Mouse (Mus musculus) brain, embryonic 14.5 days (tissue): ENCODE results near the gene Tram2.

Experiments used
- CTCF ChIP-seq: fragments of 200-500 bp; IDR thresholded peaks from 2 replicates; pipeline ENCODE4 v1.5.1; 2012; ENCODE audit warnings: inconsistent platforms, mild to moderate bottlenecking, moderate library complexity, borderline replicate concordance; ENCODE audit not compliant: insufficient read depth, insufficient read length; ENCODE audit errors: extremely low read depth
- POLR2A ChIP-seq: fragments of 200-500 bp; IDR thresholded peaks from 2 replicates; pipeline ENCODE4 v1.6.1; 2012; ENCODE audit warnings: mild to moderate bottlenecking, inconsistent platforms, borderline replicate concordance; ENCODE audit not compliant: poor library complexity, insufficient read depth, insufficient read length, severe bottlenecking; ENCODE audit errors: extremely low read depth

DNA sequence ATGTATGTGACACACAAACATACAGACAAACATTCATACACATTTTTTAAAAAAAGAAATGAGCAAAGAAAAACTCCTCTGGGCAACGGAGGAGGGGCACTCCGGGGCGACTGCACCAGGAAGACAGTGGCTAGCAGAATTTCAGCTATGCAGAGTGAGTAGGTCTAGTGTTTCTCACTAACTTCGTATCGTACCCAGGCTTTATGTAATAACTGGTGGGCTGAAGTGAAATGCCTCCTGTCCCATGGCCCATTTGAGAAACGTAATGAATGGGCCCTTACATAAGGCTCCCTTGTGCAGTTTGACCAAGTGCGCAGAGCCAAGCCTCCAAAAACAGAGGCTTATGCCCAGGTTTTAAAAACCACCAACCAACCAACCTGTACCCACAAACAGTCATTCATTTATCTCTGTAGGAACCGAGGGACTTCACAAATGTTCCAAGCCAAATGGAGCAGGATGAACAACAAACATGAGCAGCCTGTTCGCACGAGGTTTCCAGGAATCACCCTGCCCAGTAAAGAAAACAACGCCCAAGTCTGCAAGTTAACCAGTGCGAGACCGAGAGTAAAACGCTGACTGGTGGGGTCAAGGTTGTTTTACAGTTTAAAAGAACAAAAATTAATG lies 45.8 kb upstream of the Tram2 start:
- no peak for TF ChIP-seq CTCF
- no peak for TF ChIP-seq POLR2A
